Mouse (Mus musculus) c-Kit-positive CD71-positive TER-119-negative erythroid progenitor cells, embryonic 14.5 days (primary cell): Measurements from ENCODE around the gene Ano1.

ENCODE experiments used
- DNase-seq: peaks from one replicate; pipeline ENCODE4 v3.0.0-alpha.2; 2013; ENCODE audit warnings: low read depth

The Ano1 gene

DNA sequence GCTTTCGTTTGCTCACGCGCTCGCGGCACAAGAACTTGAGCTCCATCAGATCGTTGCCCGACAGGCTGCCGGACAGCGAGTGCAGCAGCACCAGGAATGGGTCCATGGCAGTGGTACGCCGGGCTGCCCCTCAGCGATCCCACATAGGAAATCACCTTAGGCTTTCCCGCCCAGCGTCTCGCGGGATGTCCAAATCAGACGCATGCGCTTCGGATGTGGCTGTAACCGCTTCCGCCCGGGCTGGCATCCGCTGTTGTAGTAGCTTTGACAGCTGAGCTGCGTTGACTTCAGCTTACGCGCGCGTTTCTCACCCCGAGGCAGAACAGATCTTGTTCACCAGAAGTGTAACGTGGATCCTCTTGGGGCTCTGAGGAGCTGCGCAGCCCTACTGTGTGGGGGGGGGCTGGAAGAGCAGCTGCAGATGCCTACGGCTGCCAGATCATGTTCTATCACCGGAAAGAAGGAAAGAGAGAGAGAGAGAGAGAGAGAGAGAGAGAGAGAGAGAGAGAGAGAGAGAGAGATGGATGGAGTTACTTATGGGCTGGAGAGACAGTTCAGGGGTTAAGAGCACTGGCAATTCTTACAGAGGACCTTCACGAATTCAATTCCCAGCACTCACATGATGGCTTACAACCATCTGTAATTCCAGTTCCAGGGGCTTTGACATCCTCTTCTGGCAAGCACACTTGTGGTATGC, 169.3 kb downstream of the Ano1 start, which contains the start of gene Fadd:
TSS of gene Fadd (minus strand) at position 180 of the 697 bp plus-strand sequence.
- peak; percentile 91 for DNase-seq

DNA sequence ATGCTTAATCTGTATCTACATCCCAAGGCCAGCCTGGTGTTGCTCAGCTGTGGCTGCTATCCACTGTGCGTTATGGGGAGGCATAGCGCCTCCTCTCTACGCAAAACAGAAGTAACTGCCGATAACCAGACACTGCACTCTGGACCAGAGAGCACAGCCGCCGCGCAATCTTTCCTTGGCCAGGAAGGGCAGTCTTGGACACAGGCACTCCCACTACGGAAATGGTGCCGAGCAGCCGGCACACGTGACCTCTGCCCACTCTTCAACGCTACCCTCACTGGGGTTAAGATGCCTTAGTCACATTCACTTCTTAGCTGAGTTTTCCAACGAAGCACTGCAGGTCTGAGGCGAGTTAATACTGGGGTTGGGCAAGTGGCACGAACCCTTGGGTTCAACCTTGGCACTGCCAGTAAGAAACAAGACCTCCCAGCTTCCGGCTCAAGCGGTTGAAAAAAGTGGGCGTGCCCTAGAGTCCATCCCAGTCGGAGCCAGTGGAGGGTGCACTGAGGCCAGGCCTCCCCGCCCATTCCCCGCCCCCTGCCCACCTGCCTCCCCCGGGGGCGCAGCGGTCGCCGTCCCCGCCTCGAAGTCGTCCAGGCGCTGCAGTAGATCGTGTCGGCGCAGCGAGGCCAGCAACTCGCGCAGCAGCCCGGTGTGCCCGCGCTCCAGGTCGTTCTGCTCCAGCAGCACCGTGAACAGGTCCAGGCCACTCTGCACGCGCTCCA, 170.1 kb downstream of the Ano1 start:
- peak; percentile 72 for DNase-seq

DNA sequence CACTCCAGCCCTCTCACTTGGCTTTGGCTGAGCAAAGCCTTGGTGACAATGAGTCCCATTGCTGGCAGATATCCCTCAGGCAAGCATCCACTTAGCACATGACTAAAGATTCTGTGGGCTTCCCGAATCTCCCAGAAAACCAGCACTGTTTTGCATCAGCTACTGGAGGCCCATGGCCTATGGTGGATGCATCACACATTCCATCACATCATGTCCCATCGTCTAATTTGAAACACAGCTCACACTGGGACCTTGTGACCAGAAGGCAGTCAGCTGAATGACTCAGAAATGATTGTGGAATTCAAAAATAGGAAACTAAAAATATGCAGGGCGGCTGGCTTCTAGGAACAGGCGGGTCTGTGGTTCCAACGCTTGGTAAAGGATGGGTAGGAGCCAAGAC, 173.9 kb downstream of the Ano1 start:
- no peak for DNase-seq

- no peak for DNase-seq
These were observed 179.5 kb downstream of the Ano1 start for GRCm38 (mm10) chr7:144572234-144572633.

- no peak for DNase-seq
These were observed 180.2 kb downstream of the Ano1 start for GRCm38 (mm10) chr7:144571598-144571997.

GRCm38 (mm10) chr7:144569428-144569827, 182.3 kb downstream of the Ano1 start:
- DNase-seq, result no peak

- DNase-seq, result no peak
These were observed 183.7 kb downstream of the Ano1 start for GRCm38 (mm10) chr7:144568091-144568490.

- no peak for DNase-seq
These were observed 184.7 kb downstream of the Ano1 start for GRCm38 (mm10) chr7:144566921-144567682.

DNA sequence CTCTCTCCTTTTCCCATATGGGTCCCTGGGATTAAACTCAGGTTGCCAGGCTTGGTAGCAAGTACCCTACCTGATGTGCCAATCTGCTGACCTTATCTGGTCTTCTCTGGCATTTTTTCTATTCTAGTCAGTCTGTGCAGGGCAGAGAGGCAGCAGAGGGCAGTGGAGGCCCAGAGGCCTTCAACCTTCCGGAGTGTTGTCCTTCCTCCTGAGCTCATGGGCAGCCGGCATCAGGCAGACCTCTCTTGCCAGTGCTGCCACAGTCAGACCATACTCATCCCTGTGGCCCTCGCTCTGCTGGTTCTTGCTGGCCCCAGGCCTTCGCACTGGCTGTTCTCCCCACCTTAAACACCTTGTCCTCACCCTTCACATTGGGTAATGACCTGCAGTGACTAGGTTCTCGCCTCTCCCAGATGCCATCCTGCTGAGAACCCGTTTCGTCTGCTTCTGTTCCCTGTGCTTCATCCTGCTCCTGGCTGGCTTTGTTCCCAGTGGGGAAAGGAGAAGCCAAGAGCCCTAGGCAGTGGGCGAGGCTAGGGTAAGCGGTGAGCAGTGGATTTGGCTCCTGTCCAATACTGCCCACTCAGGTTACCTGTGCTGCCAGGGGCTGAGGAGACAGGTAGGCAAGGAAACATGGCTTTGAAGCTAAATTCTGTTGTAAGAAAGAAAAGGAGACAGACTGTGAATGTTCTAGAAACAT, 188.2 kb downstream of the Ano1 start:
- no peak for DNase-seq

- no peak for DNase-seq
These were observed 189.8 kb downstream of the Ano1 start for GRCm38 (mm10) chr7:144562016-144562415.

GRCm38 (mm10) chr7:144560594-144560993, 191.2 kb downstream of the Ano1 start:
- DNase-seq, result no peak

GRCm38 (mm10) chr7:144558552-144558951, 193.2 kb downstream of the Ano1 start:
- DNase-seq, result no peak

DNA sequence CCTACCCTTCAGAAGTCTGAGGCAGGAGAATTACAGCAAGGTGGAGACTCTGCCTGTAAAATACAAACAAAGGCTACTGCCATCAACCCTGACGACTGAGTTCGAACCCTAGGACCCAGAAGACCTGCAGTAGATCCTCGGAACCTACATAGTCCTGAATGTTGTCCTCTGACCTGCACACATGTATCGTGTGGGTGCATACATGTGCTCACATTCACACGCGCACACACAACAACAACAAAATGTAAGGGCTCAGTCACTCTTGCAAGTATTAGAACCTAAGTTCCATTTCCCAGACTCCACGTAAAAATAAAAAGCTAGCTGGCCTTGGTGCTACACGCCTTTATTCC, 197.7 kb downstream of the Ano1 start:
- no peak for DNase-seq

DNA sequence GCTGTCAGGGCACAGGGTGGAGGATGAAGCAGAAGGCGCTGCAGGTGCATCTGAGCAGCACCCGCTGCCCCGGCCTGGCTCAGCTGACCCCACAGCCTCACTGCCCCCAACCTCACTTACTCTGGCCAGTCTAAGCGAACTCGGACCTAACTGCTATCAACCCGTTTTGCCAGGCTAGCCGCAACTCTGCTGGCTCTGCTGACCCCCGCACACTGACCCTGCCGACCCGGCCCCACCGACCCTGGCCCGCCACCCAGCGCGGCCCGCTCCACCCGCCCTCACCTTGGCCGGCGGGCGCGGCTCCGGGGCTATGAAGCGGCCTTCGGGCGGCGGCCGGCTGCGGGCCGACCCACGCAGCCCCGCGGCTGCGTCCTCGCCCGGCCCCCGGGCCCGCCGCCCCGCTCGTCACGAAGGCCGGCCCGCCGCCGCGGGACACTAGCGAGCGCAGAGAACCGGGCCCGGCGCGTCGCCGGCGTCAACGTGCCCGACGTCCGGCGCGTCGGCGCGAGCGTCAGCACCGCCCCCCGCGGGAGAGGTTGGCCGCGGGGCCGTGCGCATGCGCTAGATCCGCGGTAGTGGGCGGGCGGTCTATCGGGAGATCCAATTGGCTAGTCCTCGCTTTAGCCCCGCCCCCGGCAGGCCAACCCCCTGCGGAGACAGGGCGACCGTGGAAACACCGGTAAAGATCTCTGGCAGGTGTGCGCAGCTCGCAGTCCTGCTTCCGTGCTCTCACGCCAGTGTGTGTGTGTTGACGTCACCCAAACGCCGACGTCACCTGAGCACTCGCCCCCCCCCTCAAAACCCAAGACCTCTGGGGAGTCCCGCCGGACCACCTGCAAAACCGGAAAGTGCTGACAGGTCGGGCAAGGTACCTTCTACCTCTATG, 198.3 kb downstream of the Ano1 start, which contains the start of gene Ppfia1:
TSS of gene Ppfia1 (minus strand) at position 493 of the 886 bp plus-strand sequence.
- DNase-seq, result peak; percentile 88

DNA sequence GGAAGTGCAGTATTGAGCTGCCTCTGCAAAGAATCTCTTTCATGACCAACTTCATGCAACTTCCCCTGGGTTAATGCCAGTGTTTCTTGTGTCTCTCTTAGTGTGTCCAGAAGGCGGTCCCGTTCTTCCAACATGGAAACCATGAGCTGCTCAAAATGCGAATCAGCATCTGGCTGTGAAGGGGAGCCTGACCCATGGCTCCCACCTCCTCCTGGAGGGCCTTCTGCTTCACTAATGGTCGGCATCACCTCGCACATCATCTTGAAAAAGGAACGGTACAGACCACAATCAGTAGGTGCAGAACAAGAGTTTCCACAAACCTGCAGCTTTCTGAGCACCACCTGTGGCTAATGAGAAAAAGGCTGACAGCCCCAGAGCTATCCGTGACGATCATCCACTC, 199.5 kb downstream of the Ano1 start:
- DNase-seq, result no peak

DNA sequence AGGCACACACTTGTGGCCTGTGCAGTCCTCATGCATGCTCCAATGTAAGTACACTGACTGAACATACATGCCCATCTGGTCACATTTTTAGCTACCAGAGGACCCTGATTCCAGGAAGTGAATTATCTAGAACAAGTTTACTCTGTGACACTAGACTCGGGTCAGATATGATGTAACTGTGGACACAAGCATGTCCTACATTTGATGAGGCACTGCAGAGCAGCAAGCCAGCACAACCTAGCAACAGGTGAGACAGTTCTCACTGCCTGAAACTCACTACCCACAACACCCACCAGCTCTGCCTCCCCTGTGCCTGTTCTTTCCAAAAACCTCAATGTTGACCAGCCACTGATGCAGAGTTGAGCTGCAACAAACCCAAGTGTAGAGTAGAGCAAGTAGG, 201.0 kb downstream of the Ano1 start:
- DNase-seq, result no peak

DNA sequence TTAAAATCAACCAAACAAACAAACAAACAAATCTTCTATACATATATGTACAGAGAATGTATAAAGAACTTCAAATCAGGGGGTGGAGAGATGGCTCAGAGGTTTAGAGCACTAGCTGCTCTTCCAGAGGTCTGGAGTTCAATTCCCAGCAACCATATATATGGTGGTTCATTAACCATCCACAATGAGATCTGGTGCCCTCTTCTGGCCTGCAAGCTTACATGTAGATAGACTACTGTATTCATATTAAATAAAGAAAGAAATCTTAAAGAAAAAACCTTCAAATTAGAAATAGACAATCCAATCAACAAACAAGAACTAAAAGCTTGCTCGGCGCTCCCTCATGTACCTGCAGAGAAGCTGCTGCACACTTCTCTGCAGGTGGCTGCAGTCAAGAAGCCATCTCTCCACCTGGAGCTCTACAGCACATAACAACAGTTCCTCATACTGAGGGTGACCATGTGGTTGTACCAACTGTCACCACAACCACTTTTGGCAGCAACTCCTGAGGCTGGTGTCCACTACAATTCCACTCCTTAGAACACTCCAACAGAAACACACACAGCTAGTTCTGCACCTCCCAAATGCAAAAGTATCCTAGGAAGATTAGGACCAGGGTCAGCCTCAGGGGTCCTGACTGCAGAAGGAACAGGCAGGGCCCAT, 201.7 kb downstream of the Ano1 start:
- no peak for DNase-seq

DNA sequence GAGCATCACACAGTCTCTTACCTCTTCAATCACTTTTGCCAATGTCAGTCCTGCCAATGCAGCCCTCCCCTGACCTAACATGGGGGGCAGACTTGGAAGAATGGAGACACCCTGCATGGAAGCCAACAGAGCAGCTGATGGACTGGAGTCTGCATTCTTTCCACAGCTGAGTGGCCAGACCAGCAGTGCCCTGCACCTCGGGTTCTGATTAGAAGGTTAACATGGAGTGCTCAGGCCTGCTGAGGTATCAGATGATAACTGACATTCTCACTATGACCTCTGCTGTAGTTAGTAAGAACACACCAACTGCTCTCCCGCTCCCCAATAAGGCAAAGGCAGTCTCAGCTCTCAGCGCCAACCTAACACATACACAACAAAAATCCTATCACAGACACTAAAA, 206.5 kb downstream of the Ano1 start:
- DNase-seq, result no peak

DNA sequence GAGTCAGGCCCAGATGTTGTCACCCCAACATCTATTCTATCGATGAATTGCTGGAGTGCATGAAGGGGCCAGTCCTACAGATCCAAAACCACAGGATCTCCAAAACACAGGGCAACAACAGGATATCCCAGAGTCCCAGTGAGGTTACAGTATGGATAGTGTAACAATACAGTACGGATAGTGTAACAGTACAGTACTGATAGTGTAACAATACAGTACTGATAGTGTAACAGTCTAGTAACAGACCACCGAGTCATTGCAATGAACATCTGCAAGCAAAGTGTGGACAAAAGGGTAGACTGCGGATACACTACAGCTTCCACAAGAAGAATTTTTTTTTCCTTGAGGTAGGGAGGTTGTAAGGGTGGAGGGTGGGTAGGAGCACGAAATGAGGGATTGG, 210.4 kb downstream of the Ano1 start:
- DNase-seq, result no peak

DNA sequence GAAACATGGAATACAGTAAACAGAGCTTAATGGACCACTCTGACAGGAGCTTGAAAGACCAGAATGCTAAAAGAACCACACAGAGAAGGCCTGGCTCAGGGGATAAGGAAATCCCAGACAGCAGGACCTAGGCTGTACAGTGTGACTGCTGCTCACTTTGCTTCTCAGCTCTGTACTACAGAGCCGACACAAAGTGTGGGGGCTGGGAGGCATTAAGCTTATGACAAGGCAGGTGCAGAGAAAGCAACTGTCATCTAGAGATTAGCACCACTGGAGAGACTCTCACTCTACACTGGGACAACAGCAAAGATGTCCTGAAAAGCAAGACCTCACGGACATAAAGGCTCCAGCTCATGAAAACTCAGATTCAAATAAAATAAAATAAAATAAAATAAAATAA, 212.6 kb downstream of the Ano1 start:
- peak; percentile 70 for DNase-seq
